Mouse (Mus musculus) intestine, embryonic 15.5 days (tissue): Measurements from ENCODE around the gene Cldn11. TPM values are rescaled to one million over a fixed set of nuclear protein-coding genes. Genes with fewer than 3 reads are reported as not detected.

ENCODE experiments used
- ATAC-seq: fragments of 200-750 bp; cut with Nextera tagmentation; 2 replicates; pipeline ENCODE4 v1.8.0; 2017; ENCODE audit warnings: moderate TSS enrichment, moderate library complexity
- H3K27ac ChIP-seq: fragments of 300-500 bp; sonication (generic); 2 replicates; pipeline ENCODE4 v1.5.1; 2015; ENCODE audit warnings: mild to moderate bottlenecking, inconsistent platforms
- H3K27me3 ChIP-seq: fragments of 300-500 bp; sonication (generic); replicated peaks from 2 replicates; pipeline ENCODE4 v1.6.1; 2015; ENCODE audit warnings: inconsistent platforms
- H3K36me3 ChIP-seq: fragments of 300-500 bp; sonication (generic); 2 replicates; pipeline ENCODE4 v1.6.1; 2015; ENCODE audit warnings: inconsistent platforms
- H3K4me1 ChIP-seq: fragments of 300-500 bp; sonication (generic); replicated peaks from 2 replicates; pipeline ENCODE4 v1.6.1; 2015; ENCODE audit warnings: inconsistent platforms
- H3K4me2 ChIP-seq: fragments of 300-500 bp; sonication (generic); replicated peaks from 2 replicates; pipeline ENCODE4 v1.6.1; 2015; ENCODE audit warnings: mild to moderate bottlenecking, inconsistent platforms
- H3K4me3 ChIP-seq: fragments of 300-500 bp; sonication (generic); replicated peaks from 2 replicates; pipeline ENCODE4 v1.5.1; 2015; ENCODE audit warnings: inconsistent platforms
- H3K9ac ChIP-seq: fragments of 300-500 bp; sonication (generic); 2 replicates; pipeline ENCODE4 v1.6.1; 2015; ENCODE audit warnings: inconsistent platforms
- H3K9me3 ChIP-seq: fragments of 300-500 bp; sonication (generic); 2 replicates; pipeline ENCODE4 v1.6.1; 2016; ENCODE audit warnings: inconsistent platforms
- WGBS: fragments of 180-500 bp; shearing (Covaris S2); methylation state at CpG from one replicate; pipeline ENCODE4 v1.1.7; 2015; 5-methylcytosine and 5-hydroxymethylcytosine counted together
- polyA plus RNA-seq: library from polyadenylated mRNA; unstranded; fragments of >200 nt; fragmentation: Nextera tagmentation; extraction: Ambion mirVana; gene quantifications from 2 replicates; pipeline ENCODE4 v1.2.1, GENCODE M21; 2015

The Cldn11 gene
- polyA plus RNA-seq, 1 experiment from 2014 or later: 7.3 TPM

DNA sequence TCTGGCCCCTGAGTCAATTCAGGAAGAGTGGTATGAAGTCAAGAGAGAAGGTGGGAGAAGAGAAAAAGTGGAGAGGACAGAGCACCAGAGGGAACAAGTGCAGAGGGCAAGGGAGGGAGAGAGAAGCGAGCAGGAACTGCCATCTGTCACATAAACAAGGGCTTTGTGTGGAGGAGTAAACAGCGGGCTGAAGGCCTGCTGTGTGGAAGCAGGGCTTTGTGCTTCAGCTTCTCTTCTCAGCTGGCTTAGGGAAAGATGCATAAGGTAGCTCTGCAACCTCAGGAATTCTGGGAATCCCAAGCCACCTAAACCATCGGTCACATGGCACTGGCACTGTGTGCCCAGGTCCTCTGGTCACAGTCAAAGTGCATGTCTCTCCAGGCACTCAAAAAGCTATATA is 64.1 kb downstream of the Cldn11 start:
- Histone ChIP-seq H3K36me3 (no peaks in the 10 kb centered on the region), H3K4me3 (no peak overlapping the region), H3K27me3 (no peaks in the 10 kb centered on the region), H3K4me1 (peaks cover 7% of the 10 kb centered on the region; the same call in 1 of the 2 replicates), H3K4me2 (no peak overlapping the region), H3K9me3 (no peaks in the 10 kb centered on the region), H3K27ac (no peak overlapping the region), H3K9ac (no peak overlapping the region)
- 37% methylated on average over 3 of the region's 3 CpGs for WGBS
- ATAC-seq: no peak

Other genes with a start within 250 kb of the Cldn11 start
- 5.5 and 6.9 TPM in 2 replicates for gene Phc3, start 180.5 kb upstream of the Cldn11 start, polyA plus RNA-seq
- gene Prkci, start 154.2 kb upstream of the Cldn11 start, polyA plus RNA-seq: 33.7 and 38.5 TPM in 2 replicates
- 17.5 and 21.3 TPM in 2 replicates for gene Skil, start 54.9 kb upstream of the Cldn11 start, polyA plus RNA-seq
- gene Slc7a14, start 160.5 kb downstream of the Cldn11 start, polyA plus RNA-seq: 0.92 and 0.99 TPM in 2 replicates